Mouse (Mus musculus) embryo, embryonic 10 days (tissue): Measurements from ENCODE around the gene Rbmxl1.

ENCODE experiments used
- DNase-seq: peaks from one replicate; pipeline ENCODE4 v3.0.0-alpha.2; 2015; ENCODE audit warnings: low spot score

The Rbmxl1 gene

GRCm38 (mm10) chr8:78493031-78493430 lies 15.7 kb downstream of the Rbmxl1 start:
- no peak for DNase-seq

- DNase-seq: no peak
Observed at GRCm38 (mm10) chr8:78489733-78490132, 19.0 kb downstream of the Rbmxl1 start.

GRCm38 (mm10) chr8:78477051-78477829 lies 31.5 kb downstream of the Rbmxl1 start:
- DNase-seq: peak; percentile 42

DNA sequence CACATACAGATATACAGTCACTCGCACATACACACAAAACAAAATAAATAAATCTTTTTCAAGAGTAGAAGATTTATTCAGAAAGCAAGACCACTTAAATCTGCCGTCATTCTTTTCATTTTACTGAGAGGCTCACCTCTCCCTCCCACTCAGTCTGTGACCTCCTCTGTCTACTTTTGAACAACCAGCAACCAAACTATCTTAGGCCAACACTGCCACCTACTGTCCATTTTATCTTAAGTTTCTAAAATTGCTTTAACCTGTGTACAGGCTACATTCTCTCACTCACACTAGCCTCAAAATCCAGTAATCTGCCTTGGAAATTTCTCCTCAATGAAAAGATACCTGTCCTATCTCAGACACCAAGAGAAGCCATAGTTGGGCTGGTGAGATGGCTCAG lies 40.8 kb downstream of the Rbmxl1 start:
- peak; percentile 27 for DNase-seq

- no peak for DNase-seq
Observed at GRCm38 (mm10) chr8:78463941-78464340, 44.8 kb downstream of the Rbmxl1 start.

DNA sequence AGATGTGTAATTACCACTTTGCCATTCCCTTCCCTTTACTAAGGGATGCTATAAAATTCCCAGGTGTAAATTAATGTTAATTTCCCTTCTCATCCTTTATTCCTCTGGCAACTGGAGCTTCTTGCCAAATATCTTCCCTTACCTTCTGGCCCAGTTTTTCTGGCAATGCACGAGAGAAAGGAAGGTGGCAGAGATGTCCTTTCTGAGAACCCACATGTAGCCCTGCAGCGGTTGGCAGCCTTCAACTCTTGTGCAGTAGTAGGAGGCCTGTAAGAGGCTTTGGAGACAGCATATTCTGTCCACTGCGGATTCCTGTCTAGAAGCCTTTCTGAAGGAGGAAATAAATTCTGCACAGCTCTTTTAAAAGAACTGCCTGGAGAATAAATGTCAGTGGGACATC lies 52.3 kb downstream of the Rbmxl1 start:
- DNase-seq: no peak
